Mouse (Mus musculus): ENCODE data around the gene Slco3a1.

Slco3a1 gene

DNA sequence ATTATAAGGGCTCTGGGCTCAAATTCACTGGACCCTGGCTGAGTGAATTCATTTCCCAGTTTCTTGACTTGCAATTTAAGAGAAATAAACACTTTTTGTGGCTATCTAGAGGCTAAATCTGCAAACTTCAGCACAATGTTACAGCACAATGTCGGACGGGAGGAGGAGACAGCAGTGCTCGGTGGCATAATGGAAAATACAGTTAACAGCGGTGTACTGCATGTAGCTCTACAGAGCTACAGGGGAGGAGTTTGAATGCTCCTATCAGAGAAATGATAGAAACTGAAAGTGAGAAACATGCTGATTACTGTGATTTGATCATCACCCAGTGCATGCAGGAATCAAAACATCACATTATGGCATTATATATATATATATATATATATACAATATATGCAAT, 68.5 kb downstream of the Slco3a1 start:
- DNase-seq (ENCODE audit: low spot score), result no peak

DNA sequence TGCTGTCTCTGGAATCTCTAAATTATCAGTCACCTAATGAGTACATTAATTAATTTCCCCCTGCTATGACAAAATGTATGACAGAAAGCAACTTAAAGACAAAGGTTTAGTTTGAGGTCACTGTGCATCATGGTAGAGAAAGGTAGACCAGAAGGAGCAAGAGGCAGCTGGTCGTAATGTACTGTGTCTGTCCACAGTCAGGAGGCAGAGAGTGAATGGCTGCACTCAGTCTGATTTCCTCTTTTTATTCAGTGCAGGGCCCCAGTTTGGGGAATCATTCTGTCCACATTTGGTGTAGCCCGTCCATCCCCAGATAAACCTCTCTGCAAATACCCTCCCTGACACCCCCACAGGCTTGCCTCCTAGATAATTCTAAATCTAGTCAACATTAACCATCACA, 68.9 kb downstream of the Slco3a1 start:
- DNase-seq (ENCODE audit: low spot score), result no peak

DNA sequence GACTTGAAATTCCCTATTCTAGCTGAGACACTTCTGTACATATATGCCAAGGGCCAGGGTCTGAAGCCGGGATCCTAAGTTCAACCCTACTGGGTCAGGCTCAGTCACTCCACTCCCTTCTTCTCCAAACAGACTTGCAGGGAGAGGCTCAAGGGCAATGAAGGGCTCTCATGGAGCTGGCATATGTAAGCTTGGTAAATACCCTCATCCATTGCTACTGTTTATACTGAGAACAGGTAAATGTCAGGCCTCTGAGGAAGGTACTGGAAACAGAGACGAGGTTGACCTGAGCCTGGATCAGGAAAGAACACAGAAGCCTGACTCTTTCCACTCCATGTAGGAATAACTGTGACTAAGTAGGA, 70.6 kb downstream of the Slco3a1 start:
- DNase-seq (ENCODE audit: low spot score), result peak; percentile 84

DNA sequence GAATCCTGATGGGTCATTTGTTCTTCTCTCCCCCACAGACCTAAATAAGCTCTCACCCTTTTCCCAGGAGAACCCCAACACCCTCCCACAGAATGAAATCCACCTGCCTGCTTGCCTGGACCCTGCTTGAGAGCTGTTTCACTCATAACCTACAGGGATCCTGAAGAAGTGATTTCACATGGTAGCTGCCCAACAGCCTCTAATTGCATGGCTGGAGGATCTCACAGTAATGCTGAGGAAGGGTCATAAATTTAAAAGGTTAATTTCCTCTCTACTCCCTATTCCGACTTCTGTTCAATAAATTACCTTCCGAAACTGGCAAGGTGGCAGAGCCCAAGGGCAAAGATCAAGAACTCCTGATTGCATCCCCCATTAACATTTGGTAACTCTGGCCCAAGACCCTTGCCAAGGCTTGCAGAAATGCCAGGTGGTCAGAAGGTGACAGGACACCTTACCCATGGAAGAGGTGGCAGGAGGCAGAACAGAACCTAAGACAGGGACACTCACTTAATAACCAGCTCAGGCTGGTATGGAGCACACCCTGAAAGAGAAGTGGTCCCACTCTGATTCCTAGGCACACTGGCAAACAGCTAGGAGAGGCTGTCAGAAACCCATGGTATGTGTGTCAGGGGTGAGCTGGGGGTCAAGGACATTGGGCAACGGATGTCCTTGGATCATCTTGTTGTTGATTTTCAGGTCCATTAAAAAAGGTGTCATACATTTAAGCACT, 71.1 kb downstream of the Slco3a1 start:
- no peak for DNase-seq (ENCODE audit: low spot score)

DNA sequence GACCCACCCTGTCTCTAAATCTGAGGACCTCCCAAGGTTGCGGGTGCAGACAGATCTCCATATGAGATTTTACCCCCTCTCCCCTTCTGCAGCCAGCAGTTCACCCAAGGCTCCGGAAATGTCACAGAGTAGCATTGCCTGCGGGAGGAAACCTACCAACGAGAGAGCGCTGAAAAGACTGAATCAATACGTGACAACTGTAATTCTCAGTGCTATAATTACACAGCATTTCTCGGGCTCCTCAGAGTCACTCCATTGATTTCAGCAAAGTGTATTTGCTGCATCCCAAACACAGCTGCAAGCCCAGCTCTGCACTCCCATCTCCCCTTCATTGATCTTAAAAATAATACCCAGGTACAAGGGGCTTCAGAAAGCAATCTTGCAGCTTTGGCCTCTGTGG, 82.8 kb downstream of the Slco3a1 start:
- DNase-seq (ENCODE audit: low spot score), result no peak

DNA sequence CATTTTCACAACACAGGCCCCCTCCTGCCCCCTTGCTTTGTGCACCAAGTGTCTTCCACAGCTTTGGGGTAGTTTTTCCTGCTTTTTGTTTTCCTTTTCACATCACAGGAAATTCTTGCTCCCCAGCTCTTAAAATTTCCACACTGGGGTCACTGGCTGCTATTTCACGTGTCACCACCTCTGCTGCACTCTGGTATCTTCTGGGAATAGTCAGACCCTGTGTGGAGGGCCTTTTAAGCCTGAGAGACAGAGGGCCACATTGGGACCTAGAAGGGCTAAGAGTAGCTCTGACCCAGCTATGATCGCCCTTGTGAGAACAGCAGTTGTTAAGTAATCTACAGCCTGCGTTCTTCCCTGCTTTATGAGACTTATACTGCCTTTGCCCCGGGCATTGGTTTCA, 87.7 kb downstream of the Slco3a1 start:
- DNase-seq (ENCODE audit: low spot score), result no peak

DNA sequence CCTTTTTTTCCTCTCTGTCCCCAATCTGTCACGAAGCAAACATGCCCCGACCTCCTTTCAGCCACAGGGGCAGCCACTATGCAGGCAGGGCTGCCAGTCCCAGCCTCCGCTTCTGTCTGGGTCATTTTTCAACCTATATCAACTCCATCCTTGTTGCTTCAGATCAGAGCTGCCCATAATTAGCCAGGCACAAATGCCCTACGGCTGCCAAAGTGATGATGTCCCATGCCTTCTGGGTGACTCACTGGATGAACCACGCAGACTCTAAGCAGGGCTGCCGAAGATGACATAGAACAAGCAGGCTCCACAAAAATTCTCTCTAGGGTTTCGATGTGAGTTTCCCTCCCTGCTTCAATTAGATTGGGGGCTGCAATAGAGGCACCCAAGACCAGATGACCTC, 89.9 kb downstream of the Slco3a1 start:
- DNase-seq (ENCODE audit: low spot score), result no peak

DNA sequence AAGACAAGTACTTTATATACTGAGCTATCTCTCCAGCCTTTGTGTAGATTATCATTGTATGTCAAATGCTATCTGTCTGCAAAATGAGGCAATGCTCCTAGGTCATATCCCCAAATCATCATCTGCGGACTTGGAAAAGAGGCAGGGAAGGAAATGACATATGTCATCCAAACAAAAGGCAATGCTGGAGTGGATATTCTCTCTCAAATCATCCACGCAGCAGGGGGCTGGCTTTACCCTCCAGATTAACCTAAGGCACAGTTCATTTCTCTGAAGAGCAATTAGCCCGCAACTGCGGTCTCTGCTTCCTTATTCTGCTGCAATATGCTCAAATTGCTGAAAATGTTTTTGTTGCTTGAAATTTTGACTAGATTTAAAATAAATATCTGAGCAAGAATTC, 92.1 kb downstream of the Slco3a1 start:
- no peak for DNase-seq (ENCODE audit: low spot score)

DNA sequence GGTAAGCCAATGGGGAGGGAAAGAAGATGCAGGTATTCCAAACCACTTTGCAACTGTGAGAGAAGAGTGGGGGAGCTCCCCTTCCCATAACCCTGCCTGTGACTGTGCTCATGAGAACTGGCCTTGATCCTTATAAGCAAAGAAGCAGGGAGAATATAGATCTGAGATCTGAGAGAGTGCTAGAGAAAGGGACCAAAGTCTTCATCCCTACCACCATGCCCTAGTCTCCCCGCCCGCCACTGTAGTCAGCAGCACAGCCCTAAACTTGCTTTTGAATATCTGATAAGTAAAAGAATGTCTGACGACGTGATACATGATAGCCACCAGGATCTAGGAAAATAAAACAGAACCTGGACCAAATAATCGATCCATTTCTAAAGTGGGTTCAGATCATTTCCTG, 92.8 kb downstream of the Slco3a1 start:
- DNase-seq (ENCODE audit: low spot score), result no peak

DNA sequence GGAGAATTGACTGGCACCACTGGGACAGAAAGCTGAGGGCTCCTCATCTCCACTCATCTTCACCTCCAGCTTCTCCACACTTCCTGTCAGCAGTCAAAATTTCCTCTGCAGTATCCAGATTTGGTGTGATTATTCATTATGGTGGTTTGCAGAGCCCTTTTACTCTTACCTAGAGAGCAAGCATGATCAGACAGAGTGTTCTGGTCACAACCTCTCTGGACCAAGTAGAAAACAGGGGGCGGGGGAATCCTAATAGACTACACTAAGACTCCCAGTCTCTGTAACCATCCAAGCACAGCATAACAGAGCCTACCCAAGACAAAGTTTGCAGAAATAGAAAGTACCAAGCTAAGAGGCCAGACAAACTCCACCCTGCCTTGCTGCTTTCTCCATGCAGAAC, 93.4 kb downstream of the Slco3a1 start:
- no peak for DNase-seq (ENCODE audit: low spot score)

DNA sequence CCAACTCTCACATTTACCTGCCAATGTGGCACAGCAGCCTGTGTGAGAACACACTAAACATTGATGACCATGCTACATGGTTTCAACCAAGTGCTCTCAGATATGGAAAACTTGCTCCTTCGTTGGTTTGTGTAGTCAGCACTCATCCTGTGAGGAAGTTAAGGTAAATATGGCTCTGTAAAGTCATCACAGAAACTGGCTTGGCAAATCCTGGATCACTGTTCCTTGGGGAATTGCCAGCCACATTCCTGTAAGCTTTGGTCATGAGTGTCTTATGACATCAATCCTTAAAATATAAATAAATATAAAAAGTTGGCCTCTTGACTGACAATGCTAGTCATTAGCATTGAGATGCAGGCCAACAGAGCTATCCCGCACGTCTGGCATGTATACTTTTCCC, 94.8 kb downstream of the Slco3a1 start:
- DNase-seq (ENCODE audit: low spot score), result peak; percentile 60

DNA sequence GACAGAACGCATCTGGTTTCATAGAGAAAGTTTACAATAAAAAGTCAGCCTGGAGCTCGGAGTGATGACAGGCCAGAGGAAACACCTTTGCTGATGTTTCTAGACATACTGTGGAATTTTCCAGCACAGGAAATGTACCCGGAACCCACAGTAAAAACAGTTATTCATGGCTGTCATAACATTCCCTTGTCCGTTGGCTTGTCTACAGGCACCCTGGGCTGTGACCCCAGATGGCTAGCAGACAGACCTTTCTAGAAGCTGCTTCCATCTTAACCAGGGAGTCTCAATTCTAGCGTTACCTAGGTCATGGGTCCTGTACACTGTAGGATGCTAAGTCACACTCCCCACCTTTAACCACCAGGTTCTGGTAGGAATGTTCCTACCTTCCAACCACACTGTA, 95.3 kb downstream of the Slco3a1 start:
- peak; percentile 27 for DNase-seq (ENCODE audit: low spot score)

DNA sequence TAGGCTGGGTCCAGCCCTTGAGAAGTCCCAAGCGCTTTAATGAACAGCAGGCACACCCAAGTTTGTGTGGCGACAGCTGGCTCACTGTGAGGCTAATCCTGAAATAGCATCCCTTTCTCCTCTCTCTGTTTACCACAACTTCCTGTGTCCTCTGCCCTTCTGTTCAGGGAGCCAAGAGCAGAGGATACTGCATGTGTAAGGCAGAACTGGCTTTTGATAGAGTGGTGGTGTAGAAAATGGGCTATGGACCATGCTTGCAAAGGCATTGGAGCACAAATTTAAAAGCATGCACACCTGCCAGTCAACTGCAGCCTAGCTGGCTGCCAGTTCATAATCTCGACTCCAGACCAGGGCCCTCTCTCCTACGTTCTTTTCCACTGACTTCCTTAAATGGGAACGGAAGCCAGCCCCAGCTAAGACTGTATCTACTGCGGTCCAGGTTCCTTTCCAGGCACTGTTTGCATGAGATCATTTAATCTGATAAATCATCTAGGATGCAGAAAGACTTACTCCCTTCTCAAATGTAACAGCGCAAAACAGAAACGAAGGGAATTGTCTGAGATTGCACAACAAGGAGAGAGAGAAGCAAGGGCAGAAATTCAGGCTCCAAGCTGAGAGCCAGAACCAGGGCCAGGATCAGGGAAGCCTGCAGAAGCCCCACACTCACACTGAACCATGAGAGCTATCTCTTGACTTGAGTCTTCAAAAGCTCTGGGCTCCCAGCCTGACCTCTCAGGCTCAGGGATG, 95.9 kb downstream of the Slco3a1 start:
- peak; percentile 69 for DNase-seq (ENCODE audit: low spot score)

DNA sequence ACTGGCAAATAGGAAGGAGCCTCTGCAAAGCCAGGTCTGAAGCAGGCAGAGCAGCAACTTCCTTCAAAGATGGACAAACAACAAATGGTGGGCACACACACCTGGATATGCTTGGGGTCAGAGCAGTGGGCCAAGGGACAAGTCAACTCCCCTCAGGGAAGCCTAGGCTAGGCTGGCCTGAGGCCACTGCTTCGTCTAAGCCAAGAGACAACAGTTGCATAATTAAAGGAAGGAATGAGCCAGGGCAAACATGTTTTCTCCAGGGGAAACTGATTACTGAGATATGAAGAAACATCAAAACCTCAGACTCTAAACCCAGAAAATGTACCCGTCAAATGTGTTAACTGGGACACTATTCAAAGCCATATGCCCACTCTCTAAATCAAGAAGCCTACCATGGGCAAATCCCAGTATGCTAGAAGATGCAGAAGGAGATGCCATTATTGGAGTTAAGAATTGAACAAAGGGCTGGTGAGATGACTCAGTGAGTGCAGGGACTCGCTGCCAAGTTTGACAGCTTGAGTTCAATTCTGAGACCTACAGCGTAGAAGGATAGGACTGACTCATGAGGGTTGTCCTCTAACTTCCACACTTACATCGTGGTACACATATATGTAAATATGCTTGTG, 97.1 kb downstream of the Slco3a1 start:
- peak; percentile 42 for DNase-seq (ENCODE audit: low spot score)

DNA sequence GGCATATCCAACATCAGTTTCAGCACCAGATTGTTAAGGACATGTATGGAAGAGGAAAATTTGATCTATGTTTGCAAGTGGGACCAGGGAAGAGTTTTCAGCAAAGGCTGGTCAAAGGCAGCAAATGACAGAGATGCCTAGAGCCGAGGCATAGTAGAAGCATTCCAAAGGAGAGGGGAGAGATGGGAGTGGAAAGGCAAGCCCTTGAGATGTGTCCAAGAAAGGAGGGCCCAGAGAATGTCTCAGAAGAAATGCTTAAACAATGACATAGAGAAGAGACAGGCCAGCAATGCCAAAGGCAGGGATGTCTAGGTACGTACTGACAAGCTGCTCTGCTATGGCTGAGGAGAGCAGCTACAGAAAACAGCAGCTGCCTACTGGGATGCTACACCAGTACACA, 97.8 kb downstream of the Slco3a1 start:
- no peak for DNase-seq (ENCODE audit: low spot score)

DNA sequence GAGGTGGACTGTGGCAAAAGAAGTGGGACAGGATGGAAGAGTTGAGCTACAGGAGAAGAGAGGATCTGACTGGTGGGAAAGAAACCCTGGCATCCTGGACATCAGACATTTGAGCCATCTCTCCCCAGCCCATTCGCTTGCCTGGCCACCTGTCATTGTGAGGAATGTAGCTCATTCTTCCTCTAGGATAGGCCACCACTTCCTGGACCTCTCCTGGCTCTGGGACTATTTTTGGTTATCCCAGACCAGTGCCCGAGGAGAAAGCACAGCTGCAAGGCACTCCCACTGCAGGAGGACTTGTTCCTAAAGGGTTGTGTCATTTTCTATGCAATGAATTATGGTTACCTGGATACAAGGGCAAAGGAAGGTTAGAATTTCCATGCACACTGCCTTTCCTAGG, 103.5 kb downstream of the Slco3a1 start:
- no peak for DNase-seq (ENCODE audit: low spot score)

DNA sequence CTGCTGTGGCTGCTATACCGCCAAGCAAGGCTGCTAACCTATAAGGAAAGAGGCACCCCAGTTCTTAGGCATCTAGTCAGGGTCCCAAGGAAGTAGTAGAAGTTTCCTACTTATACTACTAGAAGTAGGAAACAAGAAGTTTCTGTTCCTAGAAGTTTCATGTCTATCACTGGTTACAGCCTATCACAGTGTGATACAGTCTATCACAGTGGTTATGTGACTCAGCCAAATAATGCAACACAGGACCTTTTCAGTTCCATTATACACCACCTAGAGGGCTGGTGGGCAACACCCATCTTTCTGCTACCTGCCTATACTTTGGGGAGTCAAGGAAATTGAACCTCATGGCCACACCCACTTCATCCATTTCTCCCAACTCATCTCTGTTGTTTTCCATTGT, 104.8 kb downstream of the Slco3a1 start:
- DNase-seq (ENCODE audit: low spot score), result no peak

DNA sequence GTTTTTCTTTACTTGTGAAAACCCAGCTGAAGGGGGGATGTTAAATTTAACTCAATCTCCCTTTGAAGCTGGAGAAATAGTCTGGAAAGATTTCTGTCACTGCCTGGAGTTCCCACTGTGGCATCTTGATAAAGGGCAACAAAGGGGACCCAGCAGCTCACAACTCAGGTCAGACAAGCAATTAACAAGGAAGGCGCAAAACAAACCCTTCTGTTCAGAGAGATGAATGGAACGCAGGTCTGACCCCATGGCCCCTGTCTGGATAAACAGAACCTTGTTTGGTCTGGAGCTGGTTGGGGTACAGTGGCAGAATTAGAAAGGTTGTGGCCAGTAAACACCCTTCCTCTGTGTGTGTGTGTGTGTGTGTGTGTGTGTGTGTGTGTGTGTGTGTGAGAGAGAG, 106.8 kb downstream of the Slco3a1 start:
- no peak for DNase-seq (ENCODE audit: low spot score)

DNA sequence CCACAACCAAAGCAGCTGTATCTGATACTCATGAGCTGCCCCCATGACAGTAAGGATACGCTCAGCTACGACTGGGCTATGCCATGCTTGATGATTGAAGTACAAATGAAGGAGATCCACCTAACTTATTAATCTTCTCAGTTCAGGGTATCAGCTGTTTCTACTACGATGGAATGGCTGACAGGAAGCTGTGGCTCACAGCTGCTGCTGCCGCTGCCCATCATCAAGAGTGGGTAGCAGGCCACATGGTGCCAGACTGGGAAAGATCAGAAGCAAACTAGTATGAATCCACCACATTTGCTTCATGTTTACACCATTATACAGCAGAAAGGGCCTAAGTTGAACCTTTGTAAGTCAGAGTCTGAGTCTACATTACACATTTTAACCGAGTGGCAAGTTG, 109.4 kb downstream of the Slco3a1 start:
- DNase-seq (ENCODE audit: low spot score), result no peak

DNA sequence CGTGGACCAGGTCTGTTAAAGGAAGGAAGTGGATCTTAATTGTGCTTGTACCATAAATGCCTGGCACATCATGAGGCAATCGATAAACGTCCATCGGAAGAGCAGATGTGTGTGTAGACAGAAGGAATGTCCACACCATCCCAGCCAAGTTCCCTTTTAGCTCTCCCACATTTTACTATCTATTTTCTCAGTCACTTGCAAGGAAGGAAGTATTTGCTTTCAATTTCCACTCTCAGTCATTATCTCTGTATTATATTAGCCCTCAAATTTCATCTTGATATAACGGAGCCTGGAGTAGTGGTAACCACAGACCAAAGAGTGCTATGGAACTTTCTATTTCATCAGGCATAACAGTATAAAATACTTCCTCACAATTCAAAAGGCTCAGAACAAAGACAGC, 112.2 kb downstream of the Slco3a1 start:
- no peak for DNase-seq (ENCODE audit: low spot score)

DNA sequence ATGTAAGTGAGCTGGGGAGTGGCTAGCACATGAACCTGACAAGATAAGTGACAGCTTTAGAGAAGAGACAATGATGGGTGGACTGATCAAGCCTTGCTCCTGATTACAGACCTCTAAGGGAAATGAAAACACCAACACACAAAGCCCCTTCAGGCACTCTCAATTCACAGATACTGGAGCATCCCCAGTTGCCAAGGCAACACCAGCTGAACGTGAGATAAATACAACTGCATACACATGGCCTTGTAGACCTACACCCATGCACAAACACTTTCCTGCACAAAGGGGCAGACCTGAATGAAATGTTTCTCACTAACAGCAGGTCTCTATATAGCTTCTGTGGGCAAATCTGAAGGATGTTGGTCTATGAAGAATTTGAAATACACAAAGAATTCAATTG, 117.0 kb downstream of the Slco3a1 start:
- DNase-seq (ENCODE audit: low spot score), result no peak

DNA sequence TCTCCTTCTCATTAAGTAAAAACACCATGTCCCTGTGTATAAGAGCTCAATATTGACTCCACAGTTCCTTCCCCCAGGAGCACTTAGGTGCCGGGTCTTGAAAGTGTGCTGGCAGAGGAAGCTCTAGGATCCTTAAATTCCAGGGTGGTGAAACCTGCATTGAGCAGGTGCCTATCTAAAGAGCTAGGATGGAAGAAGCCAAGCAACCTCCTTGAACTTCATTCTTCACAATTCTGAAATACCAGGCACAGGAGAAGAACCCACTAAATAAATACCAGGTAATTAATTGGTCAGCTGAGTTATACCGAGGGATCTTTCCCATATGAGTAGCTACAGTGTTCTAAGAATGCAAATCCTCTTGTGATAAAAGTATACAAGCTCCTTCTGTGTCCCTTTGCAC, 117.9 kb downstream of the Slco3a1 start:
- peak; percentile 70 for DNase-seq (ENCODE audit: low spot score)

DNA sequence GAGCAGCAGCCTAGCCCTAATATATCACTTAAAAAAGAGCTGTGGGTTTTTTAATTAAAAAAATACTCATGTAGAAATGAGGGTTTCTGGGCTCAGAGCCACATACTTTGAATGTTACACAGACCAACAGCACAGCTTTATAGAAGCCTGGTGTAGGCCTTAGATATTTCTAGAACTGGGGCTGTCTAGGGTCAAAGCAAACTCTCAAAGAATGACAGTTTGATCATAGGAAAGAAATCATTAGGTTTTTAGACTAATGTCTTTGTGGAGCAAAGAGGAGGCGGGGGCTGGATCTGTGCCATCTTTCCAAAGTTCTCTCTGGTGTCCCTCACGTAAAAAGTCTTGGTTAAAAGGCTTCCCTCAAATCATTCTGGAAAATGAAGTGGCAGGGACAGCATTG, 121.6 kb downstream of the Slco3a1 start:
- DNase-seq (ENCODE audit: low spot score), result no peak

DNA sequence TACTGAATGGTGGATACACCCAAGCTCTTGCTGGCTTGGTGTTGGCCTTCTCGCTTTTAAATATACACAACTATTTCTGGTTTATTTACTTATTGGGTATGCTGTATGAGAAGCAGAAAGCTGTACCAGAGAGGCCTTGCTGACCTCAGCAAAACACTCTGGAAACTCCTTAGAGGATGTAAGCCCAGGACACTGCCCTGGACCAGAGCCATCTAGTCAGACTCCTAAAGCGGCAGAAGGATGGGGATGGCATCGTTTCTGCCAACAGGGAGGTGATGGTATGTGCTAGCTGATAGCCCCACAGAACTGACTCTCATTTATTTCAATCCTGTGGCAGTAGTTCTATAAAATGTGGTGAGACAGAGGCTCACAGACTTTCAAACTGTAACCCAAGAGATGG, 125.3 kb downstream of the Slco3a1 start:
- no peak for DNase-seq (ENCODE audit: low spot score)

All from lung, postnatal 25 days (tissue).